Mouse (Mus musculus): ENCODE measurements around the gene Lag3.
A peak's percentile ranks its signal among the peaks of the same experiment; 100 is the strongest.

Gene Lag3

DNA sequence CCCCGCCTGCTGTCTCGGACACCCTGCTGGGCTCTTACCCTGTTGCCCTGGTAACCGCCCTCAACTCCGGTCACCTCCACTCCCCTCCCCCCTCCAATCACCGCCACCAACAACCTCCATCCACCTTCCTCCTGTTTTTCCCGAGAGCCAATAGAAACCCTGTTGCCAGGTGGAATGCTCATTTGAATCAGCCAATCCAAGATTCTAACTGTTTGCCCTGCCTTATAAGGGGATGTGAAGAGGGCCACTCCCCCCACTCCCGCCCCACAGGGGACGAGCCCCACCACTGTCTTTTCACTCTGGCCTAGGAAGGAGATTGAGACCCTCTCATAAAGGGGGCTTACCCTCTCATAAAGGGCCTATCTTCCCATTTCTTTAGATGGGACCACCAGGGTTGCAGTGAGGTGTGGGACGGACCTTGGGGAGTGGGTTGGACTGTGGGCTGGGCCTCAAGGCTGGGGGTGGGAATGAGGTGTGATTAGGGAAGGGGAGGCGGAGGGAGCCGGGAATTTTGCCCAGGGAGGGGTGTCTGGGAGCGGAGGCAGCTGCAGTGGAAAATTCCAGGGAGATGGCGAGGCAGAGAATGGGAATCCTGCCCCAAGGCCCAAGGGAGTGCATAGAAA lies 8.3 kb upstream of the Lag3 start, which contains the start of gene Ptms:
Gene Ptms (minus strand): TSS at position 409 of the 623 bp plus-strand sequence.
- DNase-seq: peak; percentile 60 to 65

DNA sequence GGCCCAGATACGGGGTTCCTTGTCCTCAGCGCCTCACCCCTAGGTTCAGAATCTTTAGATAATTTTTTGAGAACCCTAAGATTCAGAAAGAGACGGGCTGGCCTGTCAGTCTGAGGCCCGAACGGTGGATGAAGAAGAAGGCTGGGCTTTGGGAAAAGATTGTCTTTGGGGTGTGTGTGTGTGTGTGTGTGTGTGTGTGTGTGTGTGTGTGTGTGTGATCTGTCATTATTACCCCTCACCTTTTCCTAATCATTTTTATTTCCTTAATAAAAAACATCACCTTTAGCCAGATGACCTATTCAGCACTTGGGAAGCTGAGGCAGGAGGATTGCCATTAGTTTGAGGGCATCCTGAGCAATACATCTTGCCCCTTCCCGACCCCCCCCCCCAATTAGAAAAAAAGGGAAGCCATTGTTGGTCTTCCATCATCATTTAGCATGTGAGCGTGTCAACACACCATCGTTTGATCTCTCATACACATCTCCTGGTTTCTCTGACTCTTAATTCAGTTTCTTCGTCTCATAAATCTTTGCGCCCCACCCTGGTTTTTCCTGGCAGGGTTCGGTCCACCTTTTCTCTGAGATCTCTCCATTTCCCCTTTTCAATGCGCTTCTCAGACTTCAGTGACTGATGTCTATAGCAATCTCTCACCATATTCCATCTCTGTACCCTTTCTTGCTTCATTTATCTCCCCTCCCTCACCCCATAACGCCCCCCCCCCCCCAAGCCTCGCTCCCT lies 7.6 kb upstream of the Lag3 start:
- DNase-seq: peak in 1 of 2 experiments; percentile 37

DNA sequence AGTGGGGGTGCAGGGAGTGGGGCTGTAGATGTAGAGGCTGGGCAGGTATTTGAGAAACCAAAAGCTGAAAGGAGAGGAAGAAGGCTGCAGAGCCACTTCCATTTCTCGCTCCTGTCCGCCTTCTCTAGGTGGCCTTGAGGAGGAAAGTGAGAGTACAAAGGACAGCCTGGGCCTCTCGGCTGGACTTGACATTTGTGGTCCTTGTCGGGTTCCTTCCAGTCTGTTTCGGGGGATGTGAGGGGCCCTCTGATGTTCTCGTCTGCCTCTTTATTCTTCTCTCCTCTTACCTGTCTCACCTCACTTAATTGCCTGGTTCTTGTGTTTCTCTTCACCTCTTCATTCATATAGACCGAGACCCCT lies 6.8 kb upstream of the Lag3 start:
- no peak for DNase-seq

DNA sequence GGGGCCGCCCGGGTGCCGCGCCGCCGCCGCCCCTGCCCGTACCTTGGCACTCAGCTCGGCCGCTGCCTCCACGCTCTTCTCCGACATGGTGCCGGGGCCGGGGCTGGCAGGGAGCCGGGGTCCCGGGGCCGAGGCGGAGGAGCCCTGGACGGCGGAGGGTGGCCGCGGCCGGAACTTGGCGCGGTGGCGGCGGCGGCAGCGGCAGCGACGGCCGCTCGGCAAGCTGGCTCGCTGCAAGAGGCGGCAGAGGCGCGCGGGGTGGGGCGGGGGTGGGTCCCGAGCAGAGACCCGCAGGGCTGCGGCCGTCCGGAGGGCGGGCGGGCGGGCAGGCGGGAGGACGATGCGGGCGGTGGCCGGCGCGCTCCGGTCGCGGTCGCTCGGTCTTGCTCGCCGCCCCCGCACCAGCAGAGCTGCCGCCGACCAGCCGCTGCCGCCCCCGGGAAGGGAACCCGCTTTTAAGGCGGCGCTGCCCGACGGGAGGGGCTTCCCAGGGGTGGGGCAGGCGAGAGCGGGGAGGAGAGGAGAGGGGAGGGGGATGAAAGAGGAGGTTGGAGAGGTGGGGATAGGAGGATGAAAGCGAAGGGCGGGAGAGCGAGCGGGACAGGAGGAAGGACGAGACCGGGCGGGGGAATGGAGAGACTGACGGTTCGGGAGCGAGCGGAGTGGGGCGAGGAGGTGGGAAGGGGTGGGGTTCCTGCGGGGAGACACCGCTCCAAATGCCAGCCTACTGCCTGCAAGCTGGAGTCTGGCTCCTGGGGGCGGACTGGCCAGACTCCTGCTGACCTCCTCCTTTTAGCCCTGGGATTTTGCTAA lies 6.2 kb upstream of the Lag3 start:
- DNase-seq: peak; percentile 42 to 48

DNA sequence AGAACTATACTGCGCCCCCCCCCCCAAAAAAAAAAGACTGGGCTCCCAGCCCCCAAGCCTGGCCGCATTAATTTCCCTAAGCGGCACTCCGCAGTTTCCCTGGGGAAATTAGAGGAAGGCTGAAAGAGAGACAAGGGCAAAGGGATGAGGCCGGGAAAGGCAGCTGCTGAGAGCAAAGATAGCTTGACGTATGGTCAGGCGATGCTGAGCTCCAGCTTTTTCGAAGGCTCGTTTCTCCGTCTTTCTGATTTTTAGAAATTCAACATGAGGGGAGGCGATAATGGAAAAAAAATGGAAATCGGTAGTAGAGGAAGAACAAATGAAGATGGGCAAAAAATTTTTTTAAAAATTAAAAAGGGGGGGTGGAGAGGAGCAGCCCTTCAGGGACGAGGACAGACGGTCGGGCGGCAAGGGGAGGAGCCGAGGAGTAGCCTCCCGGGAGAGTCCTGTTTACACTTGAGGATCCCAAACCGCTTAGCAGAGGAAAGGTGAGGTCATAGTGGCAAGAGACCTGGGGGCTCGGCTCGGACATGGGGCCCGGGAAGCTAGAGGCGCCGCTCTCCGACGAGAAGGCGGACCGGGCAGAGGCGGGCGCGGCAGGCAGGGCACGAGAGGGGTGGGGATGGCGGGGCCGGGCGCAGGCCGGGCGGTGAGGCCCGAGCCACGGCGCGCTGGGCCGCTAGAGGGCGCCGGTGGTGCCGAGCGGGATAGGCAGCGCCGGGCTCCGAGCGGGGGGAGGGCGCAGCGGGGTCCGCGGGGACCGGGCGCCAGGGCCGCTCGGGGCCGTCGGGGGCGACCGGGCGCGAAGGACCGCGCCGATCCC lies 5.4 kb upstream of the Lag3 start:
- peak; percentile 93 to 95 for DNase-seq

DNA sequence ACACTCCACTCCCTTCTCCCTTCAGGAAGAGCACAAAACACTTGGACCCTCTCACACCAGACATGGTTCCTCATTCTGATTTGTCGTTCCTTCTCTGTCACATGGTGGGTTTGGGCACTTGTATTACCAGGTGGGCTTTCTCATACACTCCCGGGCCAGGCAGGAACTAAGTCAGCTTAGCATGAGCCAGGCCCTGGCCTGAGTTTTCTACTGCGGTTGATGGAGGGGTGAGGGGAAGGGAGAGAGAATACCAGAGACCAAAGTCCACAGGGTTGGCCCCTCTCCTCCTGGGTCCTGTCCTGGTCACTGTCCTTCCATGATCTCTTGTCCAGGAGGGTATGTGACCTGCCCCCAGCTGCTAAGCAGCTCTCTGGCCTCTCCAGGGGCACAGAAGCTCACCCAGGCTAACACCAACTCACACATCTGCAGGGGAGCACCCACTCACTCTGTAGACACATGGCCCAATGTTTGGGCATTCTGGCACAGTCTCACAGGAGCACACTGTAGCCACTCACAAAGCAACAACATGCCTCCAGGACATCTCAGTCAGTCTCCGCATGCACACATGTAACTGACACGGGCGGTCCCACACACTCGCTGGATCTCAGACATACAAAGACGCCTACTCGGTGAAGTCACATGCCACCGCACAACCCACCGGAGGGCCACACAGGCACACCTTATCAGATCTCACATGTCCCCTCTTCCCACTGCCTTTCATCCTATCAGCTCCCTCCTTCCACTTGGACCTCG lies 4.6 kb upstream of the Lag3 start:
- no peak for DNase-seq

DNA sequence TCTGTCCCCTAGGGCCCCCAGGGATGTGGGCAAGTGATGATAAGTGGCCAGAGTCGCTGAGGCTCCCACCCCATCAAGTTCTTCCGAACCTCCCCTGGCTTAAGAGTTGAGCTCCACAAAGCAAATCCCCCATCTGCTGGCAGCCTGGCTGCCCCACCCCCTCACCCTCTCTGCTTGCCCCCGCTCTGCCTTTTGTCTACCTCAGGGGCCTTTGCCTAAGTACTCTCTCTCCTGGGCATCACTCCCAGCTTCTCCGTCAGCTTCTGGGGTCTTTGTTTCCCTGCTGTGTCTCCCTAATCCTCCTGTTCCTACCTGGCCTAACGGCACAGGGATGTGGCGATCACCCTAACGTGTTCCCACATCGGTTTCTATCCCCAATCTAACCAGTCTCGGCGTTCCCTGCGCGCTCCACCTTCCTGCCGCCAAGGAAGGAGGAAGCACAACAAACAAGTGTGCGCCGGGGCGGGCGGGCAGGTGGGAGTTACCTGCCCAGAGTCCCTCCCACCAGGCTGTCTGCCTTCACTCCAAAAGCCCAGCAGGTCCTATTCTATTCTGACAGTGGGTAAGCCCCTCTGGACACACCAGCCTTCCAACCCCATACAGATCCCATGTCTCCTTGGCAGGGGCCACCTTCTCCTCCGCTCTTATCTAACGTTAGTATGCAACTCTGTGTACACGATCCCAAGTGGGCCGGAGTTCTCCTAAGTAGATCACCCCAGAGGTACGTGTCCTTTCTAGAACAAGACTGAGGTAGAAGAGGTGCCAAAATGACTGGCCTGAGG lies 3.8 kb upstream of the Lag3 start:
- no peak for DNase-seq

DNA sequence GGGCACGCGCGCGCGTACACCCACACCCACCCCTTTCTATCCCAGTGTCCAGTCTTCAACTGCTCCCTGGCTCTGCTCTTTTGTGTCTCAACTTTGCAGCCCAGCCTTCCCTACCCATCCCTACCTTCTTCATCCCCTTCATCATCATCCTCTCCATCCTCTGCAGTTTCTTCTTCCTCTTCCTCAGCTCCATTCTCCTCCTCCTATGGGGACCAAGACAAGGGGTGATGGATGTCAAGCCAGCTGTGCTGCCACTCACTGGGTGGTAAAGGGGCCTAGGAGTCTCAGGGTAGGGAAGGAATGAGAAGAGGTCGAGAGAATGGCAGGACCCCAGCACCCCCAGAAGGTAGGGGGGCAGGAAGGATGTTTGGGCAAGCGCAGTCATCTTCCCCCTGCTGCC lies 3.0 kb upstream of the Lag3 start:
- no peak for DNase-seq

DNA sequence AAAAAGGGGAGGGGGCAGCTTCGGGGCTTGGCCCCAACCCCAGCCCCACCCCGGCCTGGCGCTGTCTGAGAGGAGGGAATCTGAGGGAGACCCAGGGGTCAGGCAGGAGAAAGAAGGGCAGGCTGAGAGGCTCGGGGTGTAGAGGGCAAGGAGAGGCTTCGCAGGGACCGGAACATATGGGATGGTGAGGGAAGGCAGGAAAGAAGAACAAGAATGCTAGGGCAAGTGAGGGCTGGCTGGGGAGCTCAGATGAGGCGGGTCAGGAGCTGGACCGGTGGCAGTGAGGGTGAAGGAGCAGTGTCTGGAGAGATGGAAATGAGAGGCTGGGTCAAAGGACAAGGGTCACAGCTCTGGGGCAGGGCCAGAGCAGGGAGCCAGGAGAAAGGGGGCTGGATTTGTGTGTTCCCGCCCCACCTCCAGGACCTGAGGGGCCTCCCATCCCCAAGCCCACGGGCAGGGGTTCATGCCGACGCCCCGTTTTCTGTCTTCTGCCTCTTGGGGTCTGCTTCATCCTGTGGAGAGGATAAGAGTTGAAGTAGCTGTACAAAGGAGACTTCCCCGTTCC lies 2.3 kb upstream of the Lag3 start:
- no peak for DNase-seq

DNA sequence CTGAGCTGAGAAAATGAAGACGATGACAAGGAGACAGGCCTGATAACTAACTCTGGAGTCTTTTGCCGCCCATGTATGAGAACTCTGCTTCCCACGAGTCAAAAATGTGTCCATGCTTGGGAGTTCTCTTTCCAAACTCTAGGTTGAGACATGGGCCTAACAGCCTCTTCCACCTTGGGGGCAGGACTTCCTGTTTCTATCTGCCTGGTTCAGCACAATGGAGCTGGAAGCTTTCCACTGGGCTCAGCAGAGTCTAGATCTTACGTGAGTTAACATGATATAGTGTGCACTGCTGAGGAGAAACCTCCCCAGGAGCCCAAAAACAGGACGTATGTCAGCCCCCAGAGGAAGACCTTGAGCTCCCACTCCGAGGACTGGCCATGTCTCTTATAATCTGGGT lies 1.7 kb upstream of the Lag3 start:
- no peak for DNase-seq

DNA sequence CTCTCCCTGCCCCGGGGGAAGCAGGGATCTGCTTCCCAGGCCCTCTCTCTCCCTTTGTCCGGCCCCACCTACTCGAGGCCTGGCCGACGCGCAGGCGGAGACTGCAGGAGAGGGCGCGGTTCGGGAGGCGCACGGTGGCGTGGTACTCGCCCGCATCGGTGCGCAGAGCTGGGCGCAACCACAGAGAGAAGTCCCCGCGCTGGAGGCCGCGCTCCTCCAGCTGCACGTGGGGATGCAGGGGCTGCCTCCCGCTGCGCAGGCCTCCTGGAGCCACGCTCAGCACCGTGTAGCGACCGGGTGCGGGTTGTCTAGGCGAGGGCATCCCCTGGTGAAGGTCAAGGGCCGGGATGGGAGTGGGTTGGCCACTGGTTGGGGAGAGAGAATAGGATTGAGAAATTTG lies 1.5 kb downstream of the Lag3 start:
- DNase-seq: no peak

DNA sequence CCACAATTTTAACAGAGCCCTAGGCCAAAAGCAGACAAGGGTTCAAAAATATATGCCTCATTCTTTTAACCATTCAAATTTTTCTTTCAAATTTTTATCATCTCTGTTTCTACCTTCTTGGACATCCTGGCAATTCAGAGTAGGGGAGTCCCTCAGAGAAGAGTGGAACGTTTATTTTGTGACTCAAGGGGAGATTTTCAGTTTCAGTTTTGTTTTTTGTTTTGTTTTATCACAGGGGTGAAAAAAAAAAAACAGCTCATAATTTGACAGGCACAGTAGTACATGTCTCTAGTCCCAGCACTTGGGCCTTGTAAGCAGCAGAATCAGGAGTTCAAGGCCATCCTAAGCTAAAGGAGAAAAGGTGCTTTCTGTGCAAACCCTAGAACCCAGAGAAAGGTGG lies 3.7 kb downstream of the Lag3 start:
- DNase-seq: no peak

DNA sequence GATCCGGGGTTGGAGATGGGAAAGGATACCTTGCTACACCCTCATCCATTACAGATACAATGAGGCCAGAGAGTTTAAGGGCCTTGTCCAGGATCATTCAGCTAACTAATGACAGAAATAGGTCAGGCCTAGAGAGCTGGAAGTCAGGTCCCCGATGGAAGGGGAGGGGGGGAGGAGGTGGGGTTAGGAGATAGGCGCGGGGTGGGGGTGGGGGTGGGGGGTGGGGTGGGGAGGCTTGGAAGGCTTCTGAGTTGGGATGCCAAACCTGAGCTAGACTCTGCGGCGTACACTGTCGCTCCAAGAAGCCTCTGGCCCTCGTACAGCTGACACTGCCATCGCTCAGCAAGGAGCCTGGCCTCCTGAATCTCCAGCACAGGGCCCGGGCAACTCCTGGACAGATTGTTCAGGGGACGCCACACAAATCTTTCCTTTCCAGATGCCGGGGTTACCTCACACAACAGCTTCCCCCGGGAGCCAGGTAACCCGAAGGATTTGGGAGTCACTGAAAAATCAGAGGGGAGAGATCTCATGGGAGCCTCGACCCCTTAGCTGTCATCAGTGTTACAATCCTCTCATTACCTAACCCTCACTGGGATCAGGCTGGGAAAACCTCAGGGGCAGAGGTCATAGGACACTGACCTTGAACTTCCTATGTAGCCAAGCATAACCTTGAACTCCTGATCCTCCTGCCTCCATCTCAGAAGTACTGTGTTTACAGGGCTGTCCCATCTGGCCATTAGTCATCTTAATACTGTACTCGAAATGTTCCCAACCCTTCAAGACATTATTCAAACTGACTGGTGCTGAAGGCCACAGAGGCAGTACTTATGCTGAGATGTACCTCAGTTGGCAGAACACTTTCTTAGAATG lies 6.3 kb downstream of the Lag3 start:
- no peak for DNase-seq

DNA sequence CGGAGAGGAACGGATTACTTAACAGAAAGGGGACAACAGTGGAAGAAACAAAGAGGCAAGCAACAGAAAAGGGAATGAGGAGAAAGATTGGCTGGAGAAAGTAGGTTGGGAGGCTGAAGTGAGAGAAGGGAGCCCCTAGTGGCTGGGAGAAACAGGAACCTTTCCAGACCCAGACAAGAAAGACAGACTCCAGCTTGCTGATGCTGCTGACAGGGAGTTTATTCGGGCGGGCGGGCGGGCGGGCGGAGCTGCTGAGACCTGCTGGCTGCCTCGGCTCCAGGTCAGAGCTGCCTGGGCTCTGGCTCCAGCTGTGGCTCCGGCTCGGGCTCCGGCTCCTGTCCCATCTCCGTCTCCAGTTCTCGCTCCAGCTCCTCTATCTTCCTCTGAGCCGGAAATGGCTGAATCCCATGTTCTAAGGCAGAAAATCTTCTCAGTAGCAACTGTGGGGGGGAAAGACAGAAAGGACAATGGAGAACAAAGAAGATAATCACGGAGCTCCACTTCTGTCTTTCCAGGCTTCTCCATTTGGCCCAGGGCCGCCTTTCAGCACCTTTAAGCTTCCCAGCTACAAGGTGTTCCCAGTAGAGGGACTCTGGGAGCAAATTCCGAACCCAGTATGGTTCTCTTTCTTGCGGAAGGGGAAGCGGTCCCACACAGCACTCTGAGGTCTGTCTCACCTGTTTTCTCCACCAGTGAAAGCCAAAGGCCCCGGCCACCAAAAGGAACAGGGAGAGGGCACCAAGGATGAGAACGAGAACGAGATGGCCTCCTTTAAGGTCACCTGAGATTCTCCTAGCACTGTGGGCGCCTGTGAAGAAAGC lies 7.1 kb downstream of the Lag3 start:
- DNase-seq: peak; percentile 41 to 53

DNA sequence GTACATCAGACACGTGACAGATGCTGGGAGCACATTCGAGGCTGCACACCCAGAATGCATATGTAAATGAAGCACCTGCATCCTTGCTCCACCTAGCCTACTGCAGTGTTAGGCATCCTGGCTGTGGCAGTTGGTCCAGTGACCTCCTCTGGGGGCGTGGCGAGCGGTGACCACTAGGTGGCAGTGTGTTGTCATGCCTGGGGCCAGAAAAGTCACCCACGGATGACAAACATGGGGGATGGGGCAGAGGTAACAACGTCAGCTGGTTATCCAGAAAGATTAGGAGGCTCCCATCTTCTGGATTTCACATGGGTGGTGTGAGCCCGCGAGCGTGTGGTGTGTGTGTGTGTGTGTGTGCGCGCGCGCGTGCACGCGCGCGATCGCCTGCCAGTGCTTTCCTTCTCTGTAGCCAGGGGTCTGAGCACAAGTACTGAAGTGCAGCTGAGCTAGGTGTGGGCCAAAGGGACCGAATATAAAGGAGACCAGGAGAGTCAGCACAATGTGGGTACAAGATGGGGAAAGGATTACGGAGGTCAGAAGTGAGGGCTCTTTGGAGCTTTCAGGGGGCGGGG lies 7.8 kb downstream of the Lag3 start:
- DNase-seq: peak; percentile 98 to 99

DNA sequence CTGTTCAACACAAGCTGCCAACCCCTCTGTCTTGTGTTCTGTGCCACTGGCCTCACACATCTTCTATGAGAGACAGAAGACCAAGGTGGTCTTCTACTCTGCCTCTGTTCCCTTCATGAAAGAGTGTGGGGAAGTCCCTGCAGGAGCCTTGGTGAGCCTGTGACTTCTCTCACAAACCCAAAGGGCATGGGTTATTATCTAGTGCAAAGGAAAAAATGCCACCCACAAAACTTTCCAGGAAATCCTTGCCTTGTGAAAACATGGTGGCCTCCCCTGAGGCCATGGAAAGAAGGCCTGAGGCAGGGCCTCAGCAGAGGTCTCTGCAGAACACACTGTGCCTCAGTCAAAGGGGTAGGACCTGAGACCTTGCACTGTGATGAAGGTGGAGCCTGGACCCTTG lies 9.7 kb downstream of the Lag3 start:
- DNase-seq: no peak

DNA sequence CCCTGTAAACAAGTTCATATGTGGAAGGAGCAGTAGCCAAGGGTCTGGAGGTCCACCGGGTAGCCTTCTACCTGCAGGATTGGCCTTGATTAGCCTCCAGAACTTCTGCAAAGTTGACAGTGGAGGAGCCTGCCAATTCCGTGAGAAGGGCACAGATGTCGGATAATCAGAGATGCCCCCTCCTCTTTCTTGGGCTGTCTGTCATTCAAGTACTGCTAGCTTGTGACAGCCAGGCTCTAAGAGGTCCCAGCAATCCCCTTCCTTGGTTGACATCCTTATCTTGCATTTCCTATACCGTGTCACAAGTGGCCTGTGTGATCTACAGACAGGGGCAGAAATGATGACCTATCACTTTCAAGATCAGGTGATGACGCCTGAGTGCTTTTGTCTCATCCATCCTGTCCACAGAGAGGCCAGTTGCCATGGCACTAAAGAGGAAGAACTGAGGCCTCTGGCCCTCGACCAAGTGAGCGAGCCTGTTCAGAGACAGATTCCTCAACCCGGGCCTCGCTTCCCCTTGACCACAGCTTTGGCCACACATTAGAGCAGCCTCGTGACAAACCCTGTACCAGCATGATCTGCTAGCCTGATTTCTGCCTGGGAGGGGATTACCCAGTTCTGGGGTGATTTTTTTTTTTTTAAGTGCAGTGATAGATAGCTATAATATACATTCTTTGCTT lies 10.6 kb downstream of the Lag3 start:
- no peak for DNase-seq

All from B cell, adult 2 months (primary cell).